Mouse (Mus musculus): ENCODE data around the gene Myh6.
"Not testable (repeated sequence)": the region's sequence is repeated elsewhere in the genome, so short reads cannot be mapped to it uniquely, and the experiment has no call there.

Gene Myh6

DNA sequence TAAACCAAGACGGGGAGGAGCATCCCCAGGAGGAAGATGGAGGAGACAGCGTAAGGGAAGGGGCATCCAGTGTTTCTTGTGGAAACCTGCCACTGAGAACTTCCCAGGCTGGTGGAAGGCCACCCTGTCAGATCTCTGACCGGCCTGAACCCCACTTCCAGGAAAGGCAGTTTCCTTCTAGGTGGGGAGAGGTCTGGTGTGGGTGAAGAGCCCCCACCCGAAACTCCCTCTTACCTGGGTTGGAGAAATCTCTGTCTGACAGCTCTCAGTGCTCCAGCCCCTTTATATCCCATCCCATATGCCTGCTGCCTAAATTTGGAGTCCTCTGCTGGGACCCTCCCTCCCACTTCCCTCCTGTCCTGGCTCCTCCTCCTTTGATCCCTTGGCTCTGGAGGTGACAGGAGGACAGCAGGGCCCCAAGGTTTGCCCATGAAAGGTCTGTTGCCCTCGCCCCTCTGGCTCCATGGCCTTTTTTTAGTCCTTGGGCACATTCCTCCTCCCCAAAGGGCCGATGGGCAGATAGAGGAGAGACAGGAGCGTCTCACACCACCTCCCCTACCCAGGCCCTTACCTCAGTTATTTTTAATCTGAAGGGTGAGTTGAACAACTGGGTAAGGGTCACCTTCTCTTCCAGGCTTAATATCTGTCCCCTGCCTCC is at the start of gene Myh6:
Gene Myh6 (minus strand): TSS at position 608 of the 658 bp plus-strand sequence.
- no peak for DNase-seq (ENCODE audit: inconsistent ontology term)

DNA sequence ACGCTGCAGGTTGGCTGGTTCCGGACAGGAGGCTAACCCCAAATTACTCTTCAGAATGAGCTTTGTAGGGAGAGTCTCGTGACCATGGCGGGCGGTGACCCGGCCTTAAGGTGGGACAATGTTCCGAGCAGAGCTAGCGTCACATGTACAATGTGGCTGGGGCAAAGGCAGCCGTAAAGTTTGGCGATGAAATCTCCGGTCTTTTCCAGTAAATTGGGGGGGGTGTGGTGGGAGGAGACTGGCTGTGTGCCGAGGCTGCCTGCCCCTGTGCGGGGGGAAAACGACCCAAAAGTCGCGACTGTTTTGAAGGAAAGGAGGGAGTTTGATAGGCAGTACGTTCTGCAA is 49.0 kb upstream of the Myh6 start:
- DNase-seq (ENCODE audit: inconsistent ontology term), result no peak

DNA sequence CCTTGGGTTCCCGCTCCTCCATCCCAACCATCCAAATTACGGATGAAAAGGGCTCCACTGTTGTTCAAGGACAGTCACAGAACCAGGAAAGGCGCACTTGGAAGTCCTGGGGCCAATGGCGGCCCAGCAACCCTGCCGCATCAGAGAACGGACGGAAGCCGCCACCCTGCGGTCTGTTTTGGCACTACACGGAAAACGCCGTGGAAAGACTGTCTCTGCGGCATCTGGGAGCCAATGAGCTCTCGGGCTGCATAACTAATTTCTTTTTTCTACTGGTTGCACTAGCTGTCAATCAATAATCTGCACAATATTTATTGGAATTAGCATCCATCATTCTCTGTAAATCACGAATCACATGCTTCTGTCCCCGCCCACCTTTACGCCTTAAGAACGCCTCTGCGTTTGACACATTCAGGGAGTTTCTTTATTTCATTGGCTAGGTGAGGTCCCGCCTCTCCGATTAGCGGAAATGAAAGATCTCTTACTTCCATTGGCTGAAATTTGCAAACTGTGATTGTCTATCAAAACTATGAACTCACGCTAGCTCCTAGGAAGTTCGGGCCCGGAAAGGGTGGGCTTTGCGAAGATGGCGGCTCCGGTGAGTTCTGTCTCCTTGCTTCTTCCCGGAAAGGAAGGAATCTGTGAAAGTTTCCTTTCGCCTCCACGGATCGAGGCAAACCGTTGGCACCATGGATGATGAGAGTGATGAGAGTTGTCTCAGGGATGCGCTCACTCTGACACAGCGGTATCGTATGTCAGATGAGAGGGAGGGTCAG is 48.5 kb upstream of the Myh6 start, which contains the start of gene Ngdn:
Gene Ngdn (plus strand): TSS at position 464 of the 776 bp plus-strand sequence.
- DNase-seq (ENCODE audit: inconsistent ontology term), result peak; percentile 99

DNA sequence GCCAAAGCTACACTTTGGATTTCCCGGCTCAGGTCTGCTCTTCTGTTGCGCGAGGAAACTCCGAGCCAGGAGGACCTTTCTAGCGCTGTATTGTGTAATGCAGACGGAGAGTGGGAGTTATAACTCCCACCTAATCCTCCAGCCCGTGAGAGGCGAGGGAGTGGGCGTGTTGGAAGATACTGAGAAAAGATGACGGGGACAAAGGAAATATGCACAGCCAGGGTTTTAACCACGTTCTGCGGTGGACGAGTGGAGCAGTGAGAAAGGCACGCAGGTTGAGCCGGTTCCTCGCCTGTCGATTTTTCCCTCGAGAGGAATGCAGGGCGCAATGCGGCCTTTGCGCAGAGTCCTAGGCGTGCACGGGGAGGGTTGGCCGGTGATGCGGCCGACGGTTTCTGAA is 47.9 kb upstream of the Myh6 start:
- no peak for DNase-seq (ENCODE audit: inconsistent ontology term)

DNA sequence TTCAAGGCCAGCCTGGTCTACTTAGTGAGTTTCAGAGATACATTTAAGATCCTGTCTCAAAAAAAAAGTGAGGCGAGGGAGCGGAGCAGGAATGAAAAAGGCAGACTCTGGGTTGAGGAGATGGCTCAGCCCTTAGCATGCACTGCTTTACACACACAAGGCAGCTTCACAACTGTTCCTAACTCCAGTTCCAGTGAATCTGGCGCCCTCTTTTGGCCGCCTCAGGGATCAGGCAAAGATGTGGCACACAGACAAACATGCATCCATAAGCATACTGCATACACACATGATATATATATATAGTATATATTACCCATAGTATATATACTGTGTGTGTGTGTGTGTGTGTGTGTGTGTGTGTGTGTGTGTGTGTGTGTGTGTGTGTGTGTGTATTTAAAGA is 44.4 kb upstream of the Myh6 start:
- DNase-seq (ENCODE audit: inconsistent ontology term), result no peak

DNA sequence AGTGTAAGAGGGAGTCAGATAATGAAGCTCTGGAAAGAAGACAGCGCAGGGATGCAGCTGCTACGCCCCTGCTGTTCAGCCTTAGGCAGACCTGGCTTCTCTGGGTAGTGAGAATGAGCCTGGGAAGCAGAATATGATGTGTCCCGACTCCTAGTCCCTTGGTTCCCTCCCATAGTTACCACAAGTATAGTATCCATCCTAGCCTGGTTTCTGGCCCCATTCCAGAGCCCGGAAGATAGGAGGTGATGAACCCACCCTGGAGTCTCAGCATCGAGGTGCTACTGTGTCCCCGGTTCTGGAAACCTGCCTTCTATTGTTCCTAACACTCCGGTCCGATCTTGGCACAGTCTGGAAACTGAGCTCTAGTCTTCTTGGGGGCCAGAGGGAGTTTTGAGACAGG is 41.7 kb upstream of the Myh6 start:
- no peak for DNase-seq (ENCODE audit: inconsistent ontology term)

DNA sequence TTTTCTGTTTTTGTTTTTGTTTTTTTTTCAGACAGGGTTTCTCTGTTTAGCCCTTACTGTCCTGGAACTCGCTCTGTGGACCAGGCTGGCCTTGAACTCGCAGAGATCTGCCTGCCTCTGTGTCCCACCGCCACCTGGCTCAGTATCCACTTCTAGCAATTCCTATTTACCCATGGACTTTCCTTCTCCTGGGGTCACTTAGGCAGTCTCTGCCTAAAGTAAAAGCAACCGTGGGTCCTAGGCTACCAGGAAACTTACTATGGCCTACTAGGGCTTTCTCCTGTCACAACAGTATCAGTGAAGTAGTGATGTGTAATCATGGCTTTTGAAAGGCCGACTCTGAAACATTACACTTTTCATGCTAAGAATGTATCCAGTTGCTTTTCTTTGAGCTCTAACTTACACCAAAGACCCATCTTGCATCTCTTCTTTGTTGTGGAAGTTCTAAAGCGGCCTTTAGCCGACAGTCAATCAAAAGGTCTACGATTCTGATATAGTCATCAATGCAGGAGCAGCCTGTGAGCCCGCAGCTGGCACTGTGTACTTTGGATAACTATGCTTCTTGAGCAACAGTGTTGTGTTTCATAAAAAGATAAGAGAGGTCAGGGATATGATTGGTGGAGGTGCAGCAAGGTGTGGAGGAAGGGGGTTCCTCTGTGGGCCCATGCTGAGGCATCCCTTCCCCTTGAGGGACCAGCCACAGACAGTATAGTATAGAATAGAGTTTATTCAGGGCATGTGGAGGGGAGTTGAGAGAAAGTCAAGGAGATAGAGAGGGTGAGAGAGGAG is 40.6 kb upstream of the Myh6 start:
- DNase-seq (ENCODE audit: inconsistent ontology term), result no peak

DNA sequence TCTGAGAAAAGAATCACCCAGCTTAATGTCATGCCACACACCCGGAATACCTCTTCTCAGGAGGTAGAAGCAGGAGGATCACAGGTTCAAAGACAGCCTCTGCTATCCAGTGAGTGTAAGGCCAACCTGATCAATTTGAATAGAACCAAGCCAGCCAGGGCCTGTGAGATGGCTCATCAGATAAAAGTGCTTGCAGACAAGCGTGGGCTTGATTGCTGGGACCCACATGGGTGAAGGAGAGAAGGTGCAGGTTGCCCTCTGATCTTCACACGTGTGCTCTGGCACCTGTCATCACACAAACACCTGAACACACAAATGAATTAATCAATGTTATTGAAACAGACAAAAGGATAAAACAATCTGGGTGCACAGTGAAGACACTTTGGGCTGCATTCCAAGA is 39.8 kb upstream of the Myh6 start:
- DNase-seq (ENCODE audit: inconsistent ontology term), result no peak

DNA sequence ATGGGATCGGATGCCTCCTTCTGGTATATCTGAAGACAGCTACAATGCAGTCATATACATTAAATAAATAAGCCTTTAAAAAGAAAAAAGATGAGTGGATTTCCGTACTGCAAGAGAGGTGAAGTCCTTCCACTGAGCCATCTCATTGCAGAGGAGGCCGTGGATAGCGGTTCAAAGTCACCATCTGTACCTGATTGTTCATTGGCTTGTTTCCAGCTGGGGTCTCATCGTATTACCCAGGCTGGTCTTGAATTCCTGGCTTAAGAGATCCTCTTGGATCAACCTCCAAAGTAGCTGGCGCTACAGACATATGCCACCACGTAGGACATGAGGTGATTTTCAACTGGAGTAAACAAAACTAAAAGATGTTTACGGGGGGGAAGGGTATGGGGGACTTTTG is 39.2 kb upstream of the Myh6 start:
- DNase-seq (ENCODE audit: inconsistent ontology term), result no peak

DNA sequence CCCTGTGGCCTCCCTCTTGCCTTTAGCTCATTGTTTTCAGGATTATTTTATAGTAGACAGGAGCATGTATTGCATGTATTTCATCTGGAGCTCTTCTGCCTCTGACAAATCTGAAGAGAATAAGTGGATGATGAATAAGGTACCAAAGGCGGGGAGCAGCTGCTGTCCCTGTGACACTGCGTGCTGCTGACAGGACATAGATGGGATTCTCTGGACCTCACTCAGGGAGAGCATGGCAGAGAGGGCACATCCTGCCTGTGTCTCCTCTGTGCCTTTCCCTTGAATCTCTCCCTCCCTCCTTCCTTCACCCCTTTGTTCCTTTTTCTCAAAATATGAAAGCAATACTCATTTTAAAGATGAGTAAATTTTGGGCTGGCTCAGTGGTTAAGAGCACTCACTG is 38.8 kb upstream of the Myh6 start:
- no peak for DNase-seq (ENCODE audit: inconsistent ontology term)

DNA sequence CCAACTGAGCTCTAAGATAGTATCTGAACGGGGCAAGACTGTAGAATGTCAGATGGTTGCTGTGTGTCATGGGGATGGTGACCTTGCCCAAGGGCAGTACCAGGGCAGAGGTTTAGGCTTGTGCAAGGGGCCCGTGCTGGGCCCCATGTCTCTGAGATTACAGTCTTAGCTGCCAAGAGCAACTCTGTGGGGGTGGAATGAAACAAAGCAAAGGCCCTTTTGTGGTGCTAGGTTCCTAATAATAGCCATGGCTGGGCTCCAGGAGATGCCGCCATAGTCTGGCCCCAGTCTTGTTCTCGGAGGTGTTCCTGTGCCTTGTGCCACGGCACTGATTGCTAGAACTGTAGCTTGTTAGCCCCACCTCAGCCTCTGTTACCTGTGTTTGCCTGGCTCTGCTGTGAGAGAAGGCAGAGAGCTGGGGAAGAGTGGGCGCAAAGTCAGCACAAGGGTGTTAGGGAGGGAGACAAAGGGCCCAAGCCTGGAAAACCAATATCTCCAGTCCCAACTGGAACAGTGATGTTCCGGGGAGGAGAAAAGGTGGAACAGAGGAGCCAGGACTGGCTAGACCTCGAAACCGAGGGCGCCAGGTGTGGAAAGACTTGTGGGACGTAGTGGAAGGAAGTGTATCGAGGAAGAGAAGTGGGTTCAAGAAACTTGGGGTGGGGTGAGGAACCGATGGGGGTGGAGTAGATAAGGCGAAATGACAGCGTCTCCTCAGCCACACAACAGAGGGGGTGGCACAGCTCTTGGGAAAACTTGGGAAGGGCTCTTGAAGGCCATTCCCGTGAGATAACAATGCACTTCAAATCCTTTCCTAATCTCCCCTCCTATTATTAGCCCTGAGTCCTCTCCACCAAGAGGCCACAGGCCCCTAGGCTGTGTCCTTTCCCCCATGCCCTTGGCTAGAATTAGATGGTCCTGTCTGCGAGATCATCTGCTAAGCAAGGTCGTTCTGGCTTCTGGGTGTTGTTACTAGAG is 37.4 kb upstream of the Myh6 start:
- peak; percentile 57 for DNase-seq (ENCODE audit: inconsistent ontology term)

DNA sequence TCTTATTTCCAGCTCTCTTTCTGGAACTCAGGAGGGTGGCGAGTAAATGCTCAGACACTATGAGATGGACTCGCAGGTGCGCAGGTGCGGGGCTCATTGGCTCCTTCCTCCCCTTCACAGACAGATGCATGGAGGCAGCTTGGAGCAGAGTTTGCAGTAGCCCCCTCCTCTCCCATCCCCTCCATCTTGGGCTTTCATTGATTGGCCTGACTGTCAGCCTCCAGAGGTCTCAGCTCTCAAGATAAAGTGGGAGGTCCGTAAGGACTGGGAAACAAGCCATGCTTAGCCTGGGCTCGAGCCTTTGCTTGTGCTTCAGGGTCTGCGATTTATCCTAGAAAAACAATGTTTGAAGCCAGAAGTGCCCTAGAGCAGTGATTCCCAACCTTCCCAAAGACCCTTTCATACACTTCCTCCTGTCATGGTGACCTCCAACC is 36.0 kb upstream of the Myh6 start:
- no peak for DNase-seq (ENCODE audit: inconsistent ontology term)

DNA sequence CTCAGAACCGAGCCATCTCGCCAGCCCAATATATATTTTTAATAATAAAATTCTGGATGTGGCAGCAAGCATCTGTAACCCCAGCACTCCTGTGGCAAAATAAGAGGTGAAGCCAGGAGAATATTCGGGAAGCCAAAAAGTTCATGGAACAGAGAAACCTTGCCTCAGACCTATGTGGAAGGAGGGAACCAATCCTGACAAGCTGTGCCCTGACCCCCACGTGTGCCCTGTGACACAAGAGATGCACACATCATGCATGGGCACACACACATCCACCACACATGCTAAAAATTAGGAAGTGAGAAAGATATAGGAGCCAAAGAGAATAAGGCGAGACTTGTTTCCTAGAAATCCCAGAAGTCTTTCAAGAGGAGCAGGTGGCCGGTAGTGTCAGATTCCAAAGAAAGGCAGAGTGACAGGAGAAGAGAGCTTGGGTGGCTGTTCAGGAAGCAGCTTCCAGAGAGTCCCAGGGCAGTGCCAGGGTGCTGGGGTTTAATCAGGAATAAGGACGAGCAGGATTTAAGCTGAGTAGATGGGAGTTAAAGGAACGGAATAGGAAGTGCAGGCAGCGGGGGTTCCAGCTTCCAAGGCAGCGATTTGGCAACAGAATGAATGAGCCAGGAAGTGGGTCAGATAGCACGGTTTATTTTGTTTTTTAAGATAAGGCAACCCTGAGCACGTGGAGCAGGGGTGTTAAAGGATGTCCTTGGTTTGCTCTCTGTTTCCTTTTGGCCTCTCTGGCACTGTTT is 35.4 kb upstream of the Myh6 start:
- no peak for DNase-seq (ENCODE audit: inconsistent ontology term)

DNA sequence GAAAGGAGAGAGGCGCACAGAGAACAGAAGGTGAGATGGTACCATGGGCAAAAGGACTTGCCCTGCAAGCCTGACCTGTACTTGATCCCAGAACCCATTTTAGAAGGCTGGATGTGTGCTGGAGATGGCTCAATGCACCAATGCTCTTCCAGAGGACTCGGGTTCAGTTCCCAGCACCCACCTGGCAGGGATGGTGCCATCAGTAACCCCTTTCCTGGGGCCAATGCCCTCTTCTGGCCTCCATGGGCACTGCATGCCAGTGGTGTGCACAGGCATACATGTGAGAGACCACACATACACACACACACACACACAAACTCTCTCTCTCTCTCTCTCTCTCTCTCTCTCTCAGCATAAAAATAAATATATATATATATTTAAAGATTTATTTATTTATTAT is 34.7 kb upstream of the Myh6 start:
- no peak for DNase-seq (ENCODE audit: inconsistent ontology term)

DNA sequence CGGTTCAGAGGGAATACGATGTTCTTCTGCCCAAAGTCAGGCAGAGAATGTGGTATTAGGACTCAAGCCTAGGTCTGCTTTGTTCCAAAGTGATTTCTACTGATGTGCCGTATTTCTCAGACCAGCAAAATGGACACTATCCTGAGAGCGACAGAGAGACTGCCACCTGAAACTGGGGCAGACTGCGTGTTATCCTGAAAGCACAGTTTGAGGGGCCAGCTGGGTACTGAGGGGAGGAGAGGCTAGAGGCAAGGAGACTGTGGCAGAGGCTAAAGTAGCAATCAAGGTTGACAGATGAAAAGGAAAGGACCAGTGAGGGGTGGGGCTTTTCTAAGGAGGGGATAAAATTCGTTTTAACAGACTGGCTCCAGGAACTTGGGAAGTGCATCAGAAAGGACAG is 34.1 kb upstream of the Myh6 start:
- no peak for DNase-seq (ENCODE audit: inconsistent ontology term)

DNA sequence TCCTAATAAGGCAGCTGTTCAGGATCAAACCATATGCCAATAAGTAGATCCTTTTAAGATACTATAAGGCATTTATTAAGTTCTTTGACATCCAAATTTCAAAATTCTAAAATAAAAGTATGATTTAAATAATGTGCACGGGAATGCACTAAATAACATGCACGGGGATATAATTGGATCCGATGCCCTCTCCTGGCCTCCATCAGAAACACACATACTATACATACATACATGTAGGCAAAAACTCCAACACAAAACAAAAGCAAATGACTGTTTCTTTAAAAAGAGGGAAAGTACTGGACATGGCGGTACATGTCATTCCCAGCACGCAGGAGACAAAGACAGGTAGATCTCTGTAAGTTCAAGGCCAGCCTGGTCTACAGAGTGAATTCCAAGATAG is 33.1 kb upstream of the Myh6 start:
- not testable (repeated sequence) for DNase-seq (ENCODE audit: inconsistent ontology term)

DNA sequence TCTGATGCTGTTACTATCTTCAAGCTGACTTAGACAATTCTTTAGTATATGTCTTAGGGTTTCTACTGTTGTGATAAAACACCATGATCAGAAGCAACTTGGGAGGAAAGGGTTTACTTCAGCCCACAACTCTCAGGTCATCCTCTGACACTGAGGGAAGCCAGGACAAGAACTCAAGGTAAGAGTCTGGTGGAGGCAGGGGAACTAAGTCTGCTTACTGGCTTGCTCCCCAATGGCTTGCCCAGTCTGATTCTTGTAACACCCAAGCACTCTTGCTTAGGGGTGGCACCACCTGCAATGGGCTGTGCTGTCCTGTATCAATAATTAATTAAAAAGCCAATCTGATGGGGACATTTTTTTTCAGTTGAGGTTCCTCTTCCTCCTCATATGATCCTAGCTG is 32.0 kb upstream of the Myh6 start:
- DNase-seq (ENCODE audit: inconsistent ontology term), result no peak

DNA sequence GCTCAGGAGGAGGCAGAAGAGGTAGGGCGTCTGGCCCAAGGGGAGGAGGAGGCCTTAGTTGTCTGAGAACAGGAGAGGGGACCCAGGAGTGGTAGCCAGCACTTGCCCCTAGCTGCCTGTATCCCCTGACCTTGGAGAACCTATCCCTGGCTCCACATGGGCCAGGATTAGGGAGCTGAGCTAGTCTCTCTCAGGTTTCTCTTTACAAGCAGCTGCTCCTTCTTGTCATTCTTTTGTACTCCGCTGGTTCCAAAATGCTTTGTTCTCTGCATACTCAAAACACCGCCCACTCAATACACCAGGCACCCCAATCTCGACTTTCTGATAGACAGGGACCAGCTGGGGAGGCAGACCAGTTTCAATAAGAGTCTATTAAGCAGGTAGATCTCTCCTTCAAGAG is 30.6 kb upstream of the Myh6 start:
- peak; percentile 7 for DNase-seq (ENCODE audit: inconsistent ontology term)

DNA sequence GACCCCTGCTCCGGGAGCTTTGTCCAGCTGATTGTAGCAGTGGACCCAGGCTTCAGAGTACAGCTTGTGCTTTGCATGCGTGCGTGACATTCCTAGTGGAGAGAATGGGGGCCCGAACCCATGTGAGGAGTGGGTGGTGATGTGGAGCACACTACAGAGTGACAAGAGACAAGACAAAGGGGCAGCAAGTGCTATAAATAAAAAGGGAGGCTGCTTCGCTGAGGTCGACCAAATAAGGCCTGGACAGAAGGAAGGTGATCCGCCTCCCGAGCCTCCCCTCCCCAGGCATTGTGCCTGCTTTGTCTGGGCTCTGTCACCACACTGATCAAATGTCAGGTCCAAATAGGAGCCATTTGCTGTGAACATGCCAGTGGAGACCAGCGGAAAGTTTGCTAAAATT is 30.1 kb upstream of the Myh6 start:
- no peak for DNase-seq (ENCODE audit: inconsistent ontology term)

DNA sequence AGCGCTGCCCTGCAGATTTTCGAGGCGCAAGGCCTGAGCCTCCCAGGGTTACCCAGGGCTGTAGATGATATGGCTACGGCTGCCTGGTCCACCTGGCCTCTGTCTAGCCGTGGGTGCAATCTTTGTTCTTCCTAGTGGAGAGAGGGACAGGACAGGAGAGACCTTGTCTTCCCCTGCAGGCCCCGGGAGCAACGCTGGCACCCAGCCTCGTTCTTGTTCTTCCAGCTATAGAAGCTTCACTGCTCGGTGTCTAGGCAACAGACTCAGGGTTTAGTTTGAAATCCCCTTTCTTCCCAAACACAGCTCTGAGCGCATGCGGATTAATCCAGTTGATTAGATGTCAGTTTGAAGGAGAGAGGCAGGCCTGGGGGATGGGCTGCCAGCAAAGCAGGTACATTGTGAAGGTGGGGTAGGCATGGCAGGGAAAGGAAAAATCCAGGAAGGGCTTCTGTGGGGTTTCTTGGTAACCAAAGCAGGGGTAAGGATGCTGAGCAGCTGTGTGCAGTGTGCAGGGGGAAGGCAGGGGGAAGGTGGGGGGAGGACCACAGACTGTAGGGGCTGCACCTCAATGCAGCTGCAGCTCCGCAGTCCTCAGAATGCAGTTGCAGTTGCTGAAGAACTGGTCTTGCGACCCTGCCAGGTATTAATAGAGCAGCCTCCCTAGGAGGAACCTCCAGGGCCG is 28.9 kb upstream of the Myh6 start:
- DNase-seq (ENCODE audit: inconsistent ontology term), result peak; percentile 11
